Mouse (Mus musculus) stomach, postnatal 0 days (tissue): ENCODE measurements around the gene Tpm1.

ENCODE experiments used
- CTCF ChIP-seq: IDR thresholded peaks from 2 replicates; pipeline ENCODE4 v1.5.1; 2016; ENCODE audit warnings: antibody characterized with exemption, low read depth, mild to moderate bottlenecking, moderate library complexity
- EP300 ChIP-seq: optimal IDR thresholded peaks from 2 replicates; pipeline ENCODE3; 2016; ENCODE audit warnings: antibody characterized with exemption

- TF ChIP-seq CTCF (no peak; the same call in 1 of the 2 replicates), EP300 (no peak)
Observed at GRCm38 (mm10) chr9:67049836-67050235, 630 bp upstream of the Tpm1 start.
